Mouse (Mus musculus) CH12.LX (cell line): ENCODE measurements around the gene Srbd1. TPM values are rescaled to one million over a fixed set of nuclear protein-coding genes. Genes with fewer than 3 reads are reported as not detected.

ENCODE experiments used
- DNase-seq: peaks from one replicate; pipeline ENCODE4 v3.0.0-alpha.2; 2013; ENCODE audit errors: extremely low read depth
- H3K27ac ChIP-seq: 2 replicates; pipeline ENCODE4 v1.5.1; 2012; ENCODE audit warnings: low read depth, mild to moderate bottlenecking, control low read depth, moderate library complexity; ENCODE audit not compliant: insufficient read depth
- H3K27me3 ChIP-seq: replicated peaks from 2 replicates; pipeline ENCODE3; 2012; ENCODE audit warnings: inconsistent platforms
- H3K36me3 ChIP-seq, 2 experiments: replicated peaks in 1 of 2; 2 replicates each; pipeline versions ENCODE3 to v1.6.1; 2012; ENCODE audit warnings: inconsistent platforms in 1 of 2, low read length in 1 of 2, mild to moderate bottlenecking in 1 of 2, mixed read lengths in 1 of 2, moderate library complexity in 1 of 2; ENCODE audit not compliant: control insufficient read depth in 1 of 2, insufficient read depth in 1 of 2
- H3K4me1 ChIP-seq, 2 experiments: 2 replicates each; pipeline ENCODE4 v1.6.1; 2012; ENCODE audit warnings: inconsistent platforms in 1 of 2, moderate library complexity in 1 of 2; ENCODE audit not compliant: insufficient read depth in 2 of 2, control insufficient read depth in 1 of 2
- H3K4me2 ChIP-seq: 2 replicates; pipeline ENCODE4 v1.6.1; 2012; ENCODE audit warnings: low read depth, mild to moderate bottlenecking, control low read depth; ENCODE audit not compliant: poor library complexity, insufficient read depth, severe bottlenecking
- H3K4me3 ChIP-seq, 3 experiments: fragments of 150-350 bp in 1 of 3; sonication (generic) in 1 of 3; replicated peaks in 1 of 3; 2 replicates each; pipeline versions ENCODE3 to v1.5.1; 2011 to 2012; ENCODE audit warnings: low read depth in 2 of 3, low read length in 2 of 3, mild to moderate bottlenecking in 2 of 3, moderate library complexity in 2 of 3, control low read depth in 1 of 3, improper control_type of control experiment in 1 of 3, inconsistent platforms in 1 of 3, mixed read lengths in 1 of 3; ENCODE audit not compliant: poor library complexity in 1 of 3
- H3K79me2 ChIP-seq: replicated peaks from 2 replicates; pipeline ENCODE4 v1.6.1; 2012; ENCODE audit warnings: mild to moderate bottlenecking, moderate library complexity; ENCODE audit not compliant: control insufficient read depth, poor library complexity, insufficient read depth, severe bottlenecking; ENCODE audit errors: extremely low read depth
- H3K9ac ChIP-seq: 2 replicates; pipeline ENCODE4 v1.6.1; 2012; ENCODE audit warnings: low read depth, mild to moderate bottlenecking, control low read depth, moderate library complexity; ENCODE audit not compliant: insufficient read depth
- H3K9me3 ChIP-seq: replicated peaks from 2 replicates; pipeline ENCODE3; 2012; ENCODE audit warnings: low read length, inconsistent platforms, mixed read lengths
- BHLHE40 ChIP-seq: IDR thresholded peaks from 2 replicates; pipeline ENCODE4 v1.6.1; 2011; ENCODE audit warnings: mild to moderate bottlenecking, low read depth, low read length, improper control_type of control experiment
- E2F4 ChIP-seq: IDR thresholded peaks from 2 replicates; pipeline ENCODE4 v1.6.1; 2011; ENCODE audit warnings: low read depth, low read length, improper control_type of control experiment; ENCODE audit not compliant: insufficient replicate concordance
- ELF1 ChIP-seq: IDR thresholded peaks from 2 replicates; pipeline ENCODE4 v1.6.1; 2014; ENCODE audit warnings: low read depth, mild to moderate bottlenecking, inconsistent platforms, low read length, improper control_type of control experiment
- EP300 ChIP-seq: IDR thresholded peaks from 2 replicates; pipeline ENCODE4 v1.6.1; 2011; ENCODE audit warnings: low read length, improper control_type of control experiment
- ETS1 ChIP-seq: conservative IDR thresholded peaks from 2 replicates; pipeline ENCODE4 v1.6.1; 2012; ENCODE audit warnings: low read depth, mild to moderate bottlenecking, inconsistent platforms, low read length, improper control_type of control experiment, moderate library complexity
- HCFC1 ChIP-seq: IDR thresholded peaks from 2 replicates; pipeline ENCODE4 v1.6.1; 2012; ENCODE audit warnings: low read depth, mild to moderate bottlenecking, inconsistent platforms, low read length, improper control_type of control experiment
- JUN ChIP-seq: IDR thresholded peaks from 2 replicates; pipeline ENCODE4 v1.6.1; 2011; ENCODE audit warnings: low read depth, mild to moderate bottlenecking, low read length, improper control_type of control experiment, moderate library complexity; ENCODE audit not compliant: insufficient read depth
- JUND ChIP-seq: conservative IDR thresholded peaks from 2 replicates; pipeline ENCODE4 v1.6.1; 2011; ENCODE audit warnings: low read depth, low read length, improper control_type of control experiment
- MAX ChIP-seq: IDR thresholded peaks from 2 replicates; pipeline ENCODE4 v1.6.1; 2011; ENCODE audit warnings: low read length, improper control_type of control experiment
- POLR2AphosphoS2 ChIP-seq: IDR thresholded peaks from 2 replicates; pipeline ENCODE4 v1.6.1; 2011; ENCODE audit warnings: low read depth, low read length, improper control_type of control experiment
- RCOR1 ChIP-seq: conservative IDR thresholded peaks from 2 replicates; pipeline ENCODE4 v1.6.1; 2012; ENCODE audit warnings: low read depth, mild to moderate bottlenecking, inconsistent platforms, low read length, improper control_type of control experiment
- SMC3 ChIP-seq: IDR thresholded peaks from 2 replicates; pipeline ENCODE4 v1.6.1; 2011; ENCODE audit warnings: low read depth, low read length, improper control_type of control experiment
- TCF12 ChIP-seq: IDR thresholded peaks from 2 replicates; pipeline ENCODE4 v1.6.1; 2014; ENCODE audit warnings: low read depth, mild to moderate bottlenecking, inconsistent platforms, low read length, improper control_type of control experiment
- USF1 ChIP-seq: IDR thresholded peaks from 2 replicates; pipeline ENCODE4 v1.6.1; 2014; ENCODE audit warnings: low read depth, mild to moderate bottlenecking, inconsistent platforms, low read length, improper control_type of control experiment
- USF2 ChIP-seq: conservative IDR thresholded peaks from 2 replicates; pipeline ENCODE4 v1.6.1; 2011; ENCODE audit warnings: low read depth, low read length, improper control_type of control experiment
- ZC3H11A ChIP-seq: IDR thresholded peaks from 2 replicates; pipeline ENCODE4 v1.6.1; 2012; ENCODE audit warnings: low read depth, mild to moderate bottlenecking, inconsistent platforms, low read length, improper control_type of control experiment
- ZNF384 ChIP-seq: IDR thresholded peaks from 2 replicates; pipeline ENCODE4 v1.6.1; 2012; ENCODE audit warnings: low read depth, low read length, improper control_type of control experiment, inconsistent platforms
- dilution Hi-C: fragments of 300-500 bp; cut with MboI; formaldehyde crosslinking; loops from 2 replicates; pipeline ENCODE4 v1.14.3; 2020; ENCODE audit warnings: low sequenced_read_pairs; ENCODE audit not compliant: extremely low pct_unique_long_range_greater_than_20kb, extremely low pct_ligation_motif_present
- in situ Hi-C: fragments of 300-500 bp; cut with MboI; formaldehyde crosslinking; loops from 3 replicates; pipeline ENCODE4 v1.14.3; 2019; ENCODE audit warnings: low sequenced_read_pairs, low pct_ligation_motif_present, low pct_unique_long_range_greater_than_20kb, mixed read lengths
- polyA plus RNA-seq: library from polyadenylated mRNA; unstranded; fragments of >175 nt; gene quantifications from 2 replicates; pipeline ENCODE4 v1.2.1, GENCODE M21; 2012; ENCODE audit warnings: low read depth; ENCODE audit not compliant: insufficient read length
- total RNA-seq, 2 experiments: library from RNA; depleted of rRNA; stranded (reverse); fragments of 300-350 nt in 1 of 2; fragments of >200 nt in 1 of 2; gene quantifications; 2 replicates each; pipeline ENCODE4 v1.2.3; 2012 to 2014

Srbd1 gene
- total and polyA plus RNA-seq, 3 experiments: 21.5 to 34.5 (median 24.8) TPM

DNA sequence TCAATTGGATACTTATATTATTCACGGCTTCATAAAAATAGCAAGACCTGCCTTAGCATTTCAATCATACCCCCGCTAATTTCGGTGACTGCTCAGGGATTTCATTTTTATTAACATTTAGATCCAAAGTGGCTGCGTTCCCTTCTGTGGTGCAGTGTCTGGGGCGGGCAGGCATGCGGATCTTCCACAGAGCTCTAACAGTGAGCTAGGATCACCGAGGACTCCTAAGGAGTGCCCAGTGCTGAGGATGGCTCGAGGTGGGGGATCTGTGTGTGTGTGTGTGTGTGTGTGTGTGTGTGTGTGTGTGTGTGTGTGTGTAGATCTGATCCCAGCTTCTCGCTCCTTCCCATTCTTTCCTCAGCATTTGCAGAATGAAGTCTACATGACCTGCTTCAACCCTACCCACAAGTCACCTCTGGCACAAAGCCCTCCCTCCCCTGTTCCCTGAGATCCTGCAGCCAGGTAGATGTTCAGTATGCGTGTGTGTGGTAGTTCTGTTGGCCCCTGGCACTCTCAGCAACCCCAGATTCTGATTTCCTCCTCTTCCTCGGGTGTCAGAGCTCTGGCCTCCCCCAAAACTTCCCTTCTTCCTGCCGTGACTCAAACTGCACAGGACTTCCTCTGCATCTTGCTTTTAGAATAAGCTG, 200.9 kb downstream of the Srbd1 start:
- H3K4me3 ChIP-seq: no peak overlapping the region
- no peaks in the 10 kb centered on the region for H3K36me3 ChIP-seq
- no peak overlapping the region for H3K9ac ChIP-seq
- DNase-seq: no peak
- in situ Hi-C loops: no loop called here
- H3K27ac ChIP-seq: no peak overlapping the region
- no peaks in the 10 kb centered on the region for H3K27me3 ChIP-seq
- TF ChIP-seq POLR2AphosphoS2: no peak
- TF ChIP-seq RCOR1: no peak
- TF ChIP-seq EP300: no peak
- no peak for TF ChIP-seq USF2
- TF ChIP-seq TCF12: no peak
- no peak for TF ChIP-seq ETS1
- no peak for TF ChIP-seq HCFC1
- no peak for TF ChIP-seq E2F4
- TF ChIP-seq SMC3: no peak
- no peak for TF ChIP-seq ZC3H11A
- no peak for TF ChIP-seq JUND
- no peak for TF ChIP-seq MAX
- dilution Hi-C loops: no loop called here
- no peaks in the 10 kb centered on the region for H3K79me2 ChIP-seq
- peaks cover 3% of the 10 kb centered on the region for H3K9me3 ChIP-seq
- H3K4me2 ChIP-seq: no peak overlapping the region
- peaks cover 0 to 8% of the 10 kb centered on the region in 2 experiments; a peak in 1 of 4 replicates for H3K4me1 ChIP-seq

GRCm38 (mm10) chr17:85943551-85943981, 201.4 kb downstream of the Srbd1 start:
- Histone ChIP-seq H3K27me3 (no peaks in the 10 kb centered on the region), H3K9me3 (peaks cover 3% of the 10 kb centered on the region), H3K9ac (no peak overlapping the region), H3K4me2 (no peak overlapping the region), H3K4me1 (peaks cover 0 to 8% of the 10 kb centered on the region in 2 experiments; a peak in 1 of 4 replicates), H3K36me3 (no peaks in the 10 kb centered on the region), H3K27ac (no peak overlapping the region), H3K79me2 (no peaks in the 10 kb centered on the region), H3K4me3 (no peak overlapping the region)
- no peak for TF ChIP-seq RCOR1
- TF ChIP-seq JUND: no peak
- TF ChIP-seq USF2: no peak
- TF ChIP-seq ZNF384: no peak
- TF ChIP-seq USF1: no peak
- TF ChIP-seq ELF1: no peak
- TF ChIP-seq BHLHE40: no peak
- no peak for TF ChIP-seq JUN
- dilution Hi-C loops: no loop called here
- in situ Hi-C loops: no loop called here
- no peak for DNase-seq
